Mouse (Mus musculus) ES-E14 (cell line): ENCODE results near the gene 4930519P11Rik. TPM values are rescaled to one million over a fixed set of nuclear protein-coding genes. Genes with fewer than 3 reads are reported as not detected.

Source experiments
- DNase-seq: peaks from one replicate; pipeline ENCODE4 v3.0.0-alpha.2; 2013; ENCODE audit warnings: low read depth, low spot score
- H3K27ac ChIP-seq: 2 replicates; pipeline ENCODE4 v1.5.1; 2012; ENCODE audit warnings: low read depth, mild to moderate bottlenecking, low read length, moderate library complexity, mixed read lengths; ENCODE audit not compliant: poor library complexity, insufficient read depth, severe bottlenecking
- H3K36me3 ChIP-seq: 2 replicates; pipeline ENCODE4 v1.6.1; 2012; ENCODE audit warnings: mild to moderate bottlenecking, low read length, moderate library complexity, mixed read lengths; ENCODE audit not compliant: control insufficient read depth, poor library complexity, insufficient read depth, severe bottlenecking
- H3K4me1 ChIP-seq, 2 experiments: fragments of 150-350 bp in 1 of 2; sonication (generic) in 1 of 2; 2 replicates each; pipeline ENCODE4 v1.6.1; 2012; ENCODE audit warnings: low read length in 2 of 2, mild to moderate bottlenecking in 1 of 2, mixed read lengths in 1 of 2; ENCODE audit not compliant: control insufficient read depth in 2 of 2, insufficient read depth in 2 of 2, poor library complexity in 1 of 2
- H3K4me3 ChIP-seq, 2 experiments: fragments of 150-350 bp in 1 of 2; sonication (generic) in 1 of 2; 2 replicates each; pipeline ENCODE4 v1.5.1; 2012; ENCODE audit warnings: low read length in 2 of 2, low read depth in 1 of 2, mild to moderate bottlenecking in 1 of 2, mixed read lengths in 1 of 2; ENCODE audit not compliant: insufficient read depth in 1 of 2, poor library complexity in 1 of 2, severe bottlenecking in 1 of 2
- H3K9ac ChIP-seq: 2 replicates; pipeline ENCODE4 v1.6.1; 2012; ENCODE audit warnings: low read depth, mild to moderate bottlenecking, low read length, mixed read lengths; ENCODE audit not compliant: poor library complexity, insufficient read depth, severe bottlenecking
- H3K9me3 ChIP-seq: fragments of 150-350 bp; sonication (generic); 2 replicates; pipeline ENCODE4 v1.6.1; 2012; ENCODE audit warnings: low read depth, mild to moderate bottlenecking, low read length; ENCODE audit not compliant: control insufficient read depth, insufficient read depth
- CHD2 ChIP-seq: IDR thresholded peaks from 2 replicates; pipeline ENCODE4 v1.6.1; 2014; ENCODE audit warnings: mild to moderate bottlenecking, low read depth, low read length, inconsistent platforms
- HCFC1 ChIP-seq: IDR thresholded peaks from 2 replicates; pipeline ENCODE4 v1.6.1; 2012; ENCODE audit warnings: low read length, inconsistent platforms, borderline replicate concordance; ENCODE audit not compliant: insufficient read depth
- MAFK ChIP-seq: IDR thresholded peaks from 2 replicates; pipeline ENCODE4 v1.6.1; 2014; ENCODE audit warnings: mild to moderate bottlenecking, low read depth, low read length, inconsistent platforms; ENCODE audit not compliant: insufficient read depth
- ZC3H11A ChIP-seq: IDR thresholded peaks from 2 replicates; pipeline ENCODE4 v1.6.1; 2012; ENCODE audit warnings: low read depth, mild to moderate bottlenecking, inconsistent platforms, low read length, borderline replicate concordance
- ZNF384 ChIP-seq: IDR thresholded peaks from 2 replicates; pipeline ENCODE4 v1.6.1; 2012; ENCODE audit warnings: low read depth, low read length, inconsistent platforms
- in situ Hi-C, 2 experiments: fragments of 600-800 bp; cut with MboI; formaldehyde crosslinking; loops; one replicate each; pipeline ENCODE4 v1.15.1; 2025; ENCODE audit warnings: low sequenced_read_pairs in 2 of 2, inconsistent platforms in 1 of 2; ENCODE audit not compliant: unreplicated experiment in 2 of 2
- total RNA-seq: library from RNA; depleted of rRNA; stranded (reverse); fragments of 300-350 nt; gene quantifications from 2 replicates; pipeline ENCODE4 v1.2.3, GENCODE M21; 2012

The 4930519P11Rik gene
- total RNA-seq, 1 experiment = 0.67 TPM

GRCm38 (mm10) chr2:154648086-154648485, 34.8 kb upstream of the 4930519P11Rik start:
- TF ChIP-seq ZC3H11A (no peak), CHD2 (no peak; the same call in 1 of the 2 replicates), MAFK (no peak), HCFC1 (no peak), ZNF384 (no peak)
- no peaks in the 10 kb centered on the region for H3K9me3 ChIP-seq
- peak; percentile 62 for DNase-seq
- peaks cover 5 to 13% of the 10 kb centered on the region in 2 experiments; a peak in 2 of 4 replicates for H3K4me1 ChIP-seq
- H3K27ac ChIP-seq = no peak overlapping the region
- no peak overlapping the region for H3K9ac ChIP-seq
- H3K36me3 ChIP-seq = peaks cover 3% of the 10 kb centered on the region; the same call in 1 of the 2 replicates
- no peak overlapping the region for H3K4me3 ChIP-seq
- in situ Hi-C loops = no loop called here

- Histone ChIP-seq H3K9ac (no peak overlapping the region), H3K4me3 (no peak overlapping the region), H3K4me1 (peaks cover 5 to 13% of the 10 kb centered on the region in 2 experiments; a peak in 2 of 4 replicates), H3K36me3 (peaks cover 3% of the 10 kb centered on the region; the same call in 1 of the 2 replicates), H3K9me3 (no peaks in the 10 kb centered on the region), H3K27ac (no peak overlapping the region)
- peak; percentile 41 for DNase-seq
- in situ Hi-C loops = no loop called here
- no peak for TF ChIP-seq ZNF384
- no peak for TF ChIP-seq ZC3H11A
- no peak for TF ChIP-seq MAFK
- TF ChIP-seq CHD2 = no peak
- TF ChIP-seq HCFC1 = no peak
Observed at GRCm38 (mm10) chr2:154646634-154647033, 33.4 kb upstream of the 4930519P11Rik start.

DNA sequence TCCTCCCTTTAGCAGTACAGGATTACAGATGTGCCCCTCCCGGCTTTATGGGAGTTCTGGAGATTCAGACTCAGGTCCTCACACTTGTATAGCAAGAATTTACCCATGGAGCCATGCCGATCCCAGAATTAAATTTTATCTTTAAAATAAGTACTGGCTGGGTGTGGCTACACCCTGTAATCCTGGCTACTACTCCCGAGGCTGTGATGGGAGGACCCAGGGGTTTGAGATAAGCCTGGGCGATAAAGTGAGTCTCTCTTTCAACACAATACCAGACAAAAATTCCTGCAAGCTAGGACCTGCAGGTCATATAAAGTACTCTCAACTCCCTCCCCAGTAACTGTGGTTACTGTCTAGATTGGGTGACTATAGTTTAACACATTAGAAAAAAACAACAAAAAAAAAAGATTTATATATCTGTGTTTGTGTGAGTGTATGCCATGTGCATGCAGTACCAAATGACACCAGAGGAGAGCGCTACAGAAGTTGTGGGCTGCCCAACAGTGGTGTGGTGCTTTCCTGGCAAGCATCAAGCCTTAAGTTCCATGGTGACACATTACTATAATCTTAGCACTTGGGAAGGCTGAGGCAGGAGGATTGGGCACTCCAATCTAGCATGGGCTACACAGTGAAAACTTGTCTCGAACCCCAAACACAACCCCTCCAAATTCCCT, 29.6 kb upstream of the 4930519P11Rik start:
- no peak for DNase-seq
- in situ Hi-C loops = no loop called here
- Histone ChIP-seq H3K4me3 (no peak overlapping the region), H3K9me3 (no peaks in the 10 kb centered on the region), H3K9ac (no peak overlapping the region), H3K36me3 (peaks cover 7% of the 10 kb centered on the region; the same call in 1 of the 2 replicates), H3K4me1 (peaks cover 0 to 7% of the 10 kb centered on the region in 2 experiments; a peak in 1 of 4 replicates), H3K27ac (no peak overlapping the region)
- TF ChIP-seq ZC3H11A (no peak), MAFK (no peak), CHD2 (no peak), ZNF384 (no peak), HCFC1 (no peak)

DNA sequence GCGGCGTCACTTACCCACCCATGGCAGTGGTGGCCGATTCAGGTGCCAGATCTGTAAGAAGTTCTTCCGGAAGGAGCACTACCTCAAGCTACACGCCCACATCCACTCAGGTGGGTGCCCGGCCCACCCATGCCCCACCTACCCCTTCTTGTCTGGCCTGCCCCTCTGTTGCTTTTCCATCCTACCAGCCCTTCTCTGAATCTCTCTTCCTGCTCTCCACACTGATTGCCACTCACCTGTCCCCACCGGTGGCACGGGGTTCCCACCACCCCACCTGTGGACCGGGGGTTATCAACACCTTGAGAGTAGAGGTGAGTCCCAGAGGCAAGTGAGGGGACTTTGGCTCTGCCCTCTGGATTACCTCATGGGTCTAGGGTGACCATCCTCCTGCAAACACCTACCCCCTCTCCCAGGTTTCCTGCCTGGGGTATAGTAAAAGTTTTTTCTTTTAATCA, 28.8 kb upstream of the 4930519P11Rik start:
- TF ChIP-seq ZNF384 (no peak), MAFK (no peak), CHD2 (no peak), ZC3H11A (no peak), HCFC1 (no peak)
- Histone ChIP-seq H3K9me3 (no peaks in the 10 kb centered on the region), H3K36me3 (peaks cover 8% of the 10 kb centered on the region; the same call in 1 of the 2 replicates), H3K27ac (no peak overlapping the region), H3K4me3 (no peak overlapping the region), H3K9ac (no peak overlapping the region), H3K4me1 (peaks cover 0 to 7% of the 10 kb centered on the region in 2 experiments; a peak in 1 of 4 replicates)
- in situ Hi-C loops = no loop called here
- DNase-seq = no peak
